Mouse (Mus musculus) thymus, postnatal 14 days (tissue): Measurements from ENCODE around the gene Rhbg.

Source experiments
- DNase-seq: peaks from one replicate; pipeline ENCODE4 v3.0.0; 2021

Rhbg gene

DNA sequence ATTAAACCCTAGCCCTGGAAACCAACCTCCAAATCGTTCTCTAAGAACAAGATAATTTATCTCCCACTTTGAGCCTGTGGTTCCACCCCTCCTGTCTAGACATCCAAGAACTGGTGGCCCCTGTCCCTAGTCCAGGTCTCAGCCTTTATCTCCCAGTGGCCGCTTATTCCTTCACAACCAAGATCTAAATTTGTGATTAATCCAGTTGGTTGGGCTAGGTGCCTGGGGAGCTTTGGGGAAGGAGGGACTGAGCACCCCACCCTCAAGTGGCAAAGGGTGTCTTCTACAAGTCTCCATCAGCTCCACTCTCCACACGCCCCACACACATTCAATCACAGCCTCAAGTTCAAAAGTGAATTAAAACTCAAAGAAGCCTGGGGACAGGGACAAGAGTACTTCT lies 48.0 kb downstream of the Rhbg start:
- DNase-seq = no peak

DNA sequence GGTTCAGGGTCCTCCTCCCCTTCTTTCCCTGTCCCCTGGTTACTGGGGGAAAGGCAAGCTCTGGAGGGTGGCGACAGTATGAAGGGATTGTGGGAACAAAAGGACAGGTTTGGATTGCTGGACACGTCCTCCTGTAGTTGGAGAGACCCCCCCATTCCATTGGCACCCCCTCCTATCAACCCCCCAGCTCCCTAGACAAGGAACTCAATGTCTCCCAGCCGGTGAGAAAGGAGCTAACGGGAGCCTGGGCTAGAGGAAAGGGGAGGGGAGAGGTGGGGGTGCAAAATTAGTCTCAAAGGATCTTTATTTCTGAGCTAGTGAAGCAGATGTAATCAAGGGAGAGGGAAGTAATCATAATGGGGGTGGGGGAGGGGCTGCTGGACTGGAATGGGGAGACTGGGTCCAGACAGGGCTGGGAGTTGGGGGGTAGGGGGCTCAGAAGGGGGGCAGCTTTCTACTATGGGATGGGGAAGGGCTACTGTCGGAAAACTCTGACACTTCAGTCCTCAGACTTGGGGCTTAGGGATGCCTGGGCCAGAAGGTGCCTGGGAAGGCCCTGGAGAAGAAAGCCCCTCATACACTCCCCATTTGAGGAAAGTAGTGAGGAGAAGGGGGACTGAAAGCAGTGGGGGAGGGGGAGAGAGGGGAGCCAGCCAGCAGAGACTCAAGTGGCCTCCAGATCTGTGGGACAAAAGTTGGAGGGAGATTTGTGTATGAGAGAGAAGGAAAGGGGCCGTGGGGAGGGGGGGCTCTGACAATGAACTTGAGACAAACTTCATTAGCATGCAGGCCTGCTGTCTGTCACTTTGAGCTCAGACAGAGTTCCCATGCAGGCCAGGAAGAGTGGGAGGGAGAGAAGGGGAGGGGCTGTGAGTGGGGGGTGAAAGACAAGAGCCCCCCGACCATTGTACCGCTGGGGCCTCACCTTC lies 48.7 kb downstream of the Rhbg start:
- no peak for DNase-seq

DNA sequence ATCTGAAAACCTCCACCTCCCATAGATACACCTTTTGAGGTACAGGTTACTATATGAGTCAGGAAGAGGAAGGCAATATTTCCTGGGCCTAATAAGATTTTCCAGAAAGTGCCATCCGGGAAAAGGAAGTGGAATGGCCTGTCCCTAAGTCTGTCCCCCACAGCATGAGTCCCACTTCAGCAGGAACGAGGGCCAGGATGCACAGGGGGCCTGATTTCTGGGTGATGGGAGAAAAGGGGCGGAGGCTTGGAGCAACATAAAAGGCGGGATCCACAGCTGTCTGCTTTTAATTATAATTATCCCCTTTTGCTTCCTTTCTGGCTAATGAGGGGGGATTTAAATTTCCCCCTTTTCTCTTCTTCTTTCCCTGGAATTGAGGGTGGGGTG lies 49.3 kb downstream of the Rhbg start:
- no peak for DNase-seq

DNA sequence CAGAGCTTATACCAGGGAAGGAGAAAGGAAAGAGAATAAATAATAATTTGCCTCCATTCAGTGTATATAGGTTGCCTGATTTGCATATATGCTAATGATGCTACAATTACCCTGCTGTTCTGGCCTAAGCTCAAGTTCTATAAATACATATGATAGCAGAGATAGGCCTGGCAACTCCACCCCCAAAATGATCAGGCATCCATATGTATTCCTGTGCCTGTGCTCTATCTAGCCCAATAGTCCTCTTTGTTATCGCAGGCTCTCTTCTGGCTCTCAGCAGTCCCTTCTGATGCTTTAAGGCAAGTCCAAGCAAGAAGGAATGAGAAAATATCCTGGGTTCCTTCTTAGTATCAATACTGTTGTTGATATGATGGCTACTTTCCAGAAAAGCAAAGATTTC lies 49.8 kb downstream of the Rhbg start:
- DNase-seq = no peak

DNA sequence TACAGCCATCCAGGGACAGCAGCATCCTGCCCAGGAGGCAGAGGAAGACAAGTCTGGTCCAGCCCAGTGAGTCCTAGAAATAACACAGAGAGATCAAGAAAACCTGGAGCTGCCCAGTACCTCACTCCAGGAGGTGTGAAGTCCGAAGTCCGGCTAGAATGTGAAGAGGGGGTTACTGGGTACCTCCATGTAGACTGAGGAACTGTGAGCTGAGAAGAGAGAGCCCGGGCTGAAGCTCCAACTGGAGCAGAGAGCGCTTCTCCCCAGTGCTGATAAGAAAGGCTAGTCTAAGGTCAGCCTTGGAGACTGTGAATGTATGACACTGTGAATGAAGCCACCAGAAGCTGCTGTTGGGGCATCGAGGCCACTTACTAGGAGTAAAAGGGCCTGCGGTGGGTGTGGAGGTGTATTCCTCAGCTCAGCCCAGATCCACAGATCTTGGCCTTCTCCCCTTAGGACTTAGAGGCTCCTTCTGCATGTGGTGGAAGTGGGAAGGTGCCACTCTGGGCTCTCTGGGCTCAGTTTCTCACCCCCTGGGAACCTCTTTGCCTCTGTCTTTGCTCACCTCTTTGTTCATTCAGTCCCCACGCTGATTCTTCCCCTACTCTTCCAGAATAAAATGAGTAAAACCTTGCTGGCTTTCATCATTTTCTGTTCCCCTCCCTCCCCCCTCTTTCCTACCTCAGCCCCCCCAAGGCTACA lies 50.4 kb downstream of the Rhbg start:
- no peak for DNase-seq

DNA sequence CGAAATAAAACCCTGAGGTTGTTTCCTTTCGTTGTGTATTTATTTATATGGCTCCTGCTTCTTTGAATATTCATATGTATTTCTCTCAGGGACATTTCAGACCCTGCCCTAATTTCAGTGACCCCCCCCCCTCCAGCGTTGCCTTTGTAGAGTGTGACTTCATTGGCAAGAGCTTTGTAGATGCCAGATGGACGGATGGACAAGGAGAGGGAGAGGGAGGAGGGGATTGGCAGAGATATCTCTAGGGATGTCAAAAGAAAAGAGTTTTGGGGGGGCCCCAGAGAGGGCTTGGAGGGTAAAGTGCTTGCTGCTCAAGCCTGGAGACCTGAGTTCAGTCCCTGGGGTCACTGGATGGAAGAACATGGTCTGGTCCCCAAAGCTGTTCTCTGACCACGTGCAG lies 51.1 kb downstream of the Rhbg start:
- no peak for DNase-seq

DNA sequence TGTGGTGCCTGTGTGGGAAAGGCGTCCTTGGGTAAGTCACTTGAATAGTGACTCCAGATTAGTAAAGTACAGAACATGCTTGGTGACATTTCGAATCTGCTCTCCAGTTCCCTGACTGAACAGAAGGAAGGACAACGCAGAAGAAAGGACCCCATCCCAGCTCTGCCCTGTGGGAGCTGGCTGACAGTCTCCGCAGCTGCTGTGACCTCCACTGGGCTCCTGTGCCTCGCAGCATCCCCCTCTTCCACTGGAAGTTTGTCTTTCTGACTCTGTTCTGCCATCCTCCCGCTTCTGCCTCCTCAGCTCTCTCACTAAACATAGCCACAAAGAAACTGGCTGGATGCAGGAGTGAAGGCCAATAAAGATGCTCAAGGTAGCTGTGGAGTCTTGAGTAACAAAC lies 51.5 kb downstream of the Rhbg start:
- DNase-seq = no peak

DNA sequence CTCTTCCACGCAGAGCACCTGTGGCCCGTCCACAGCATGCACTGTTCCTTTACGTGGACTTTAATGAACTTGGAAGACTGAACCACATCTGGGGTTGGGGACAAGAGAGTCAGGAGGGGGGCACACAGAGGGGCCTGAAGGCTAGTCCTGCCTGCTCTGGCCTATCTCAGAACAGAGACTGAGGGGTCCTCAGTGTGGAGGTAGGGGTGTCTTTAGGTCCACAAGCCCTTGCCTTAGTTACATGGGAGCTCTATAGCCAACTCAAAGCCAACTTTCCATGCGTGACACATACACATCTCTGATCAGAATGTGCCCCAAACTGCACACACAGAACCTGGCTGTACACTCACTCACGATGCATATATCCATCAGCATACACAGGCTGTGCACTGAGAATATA lies 52.9 kb downstream of the Rhbg start:
- no peak for DNase-seq

DNA sequence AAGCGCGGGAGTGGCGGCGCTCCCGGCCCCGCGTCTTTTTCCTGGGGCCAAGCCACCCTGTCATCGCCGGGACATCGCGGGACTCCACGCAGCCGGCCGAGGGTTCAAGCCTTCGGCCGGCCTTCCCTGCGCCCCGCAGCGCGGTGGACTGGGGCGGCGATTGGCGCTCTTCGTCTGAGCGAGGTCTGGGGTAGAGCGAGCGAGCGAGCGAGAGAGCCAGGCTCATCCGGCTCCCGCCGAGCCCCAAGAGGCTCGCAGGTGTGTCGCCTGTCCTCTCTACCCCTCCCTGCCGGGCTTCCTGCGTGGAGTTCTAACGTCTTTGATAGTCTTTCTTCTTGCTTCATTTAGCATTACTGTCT lies 53.6 kb downstream of the Rhbg start:
- DNase-seq = peak; percentile 48

DNA sequence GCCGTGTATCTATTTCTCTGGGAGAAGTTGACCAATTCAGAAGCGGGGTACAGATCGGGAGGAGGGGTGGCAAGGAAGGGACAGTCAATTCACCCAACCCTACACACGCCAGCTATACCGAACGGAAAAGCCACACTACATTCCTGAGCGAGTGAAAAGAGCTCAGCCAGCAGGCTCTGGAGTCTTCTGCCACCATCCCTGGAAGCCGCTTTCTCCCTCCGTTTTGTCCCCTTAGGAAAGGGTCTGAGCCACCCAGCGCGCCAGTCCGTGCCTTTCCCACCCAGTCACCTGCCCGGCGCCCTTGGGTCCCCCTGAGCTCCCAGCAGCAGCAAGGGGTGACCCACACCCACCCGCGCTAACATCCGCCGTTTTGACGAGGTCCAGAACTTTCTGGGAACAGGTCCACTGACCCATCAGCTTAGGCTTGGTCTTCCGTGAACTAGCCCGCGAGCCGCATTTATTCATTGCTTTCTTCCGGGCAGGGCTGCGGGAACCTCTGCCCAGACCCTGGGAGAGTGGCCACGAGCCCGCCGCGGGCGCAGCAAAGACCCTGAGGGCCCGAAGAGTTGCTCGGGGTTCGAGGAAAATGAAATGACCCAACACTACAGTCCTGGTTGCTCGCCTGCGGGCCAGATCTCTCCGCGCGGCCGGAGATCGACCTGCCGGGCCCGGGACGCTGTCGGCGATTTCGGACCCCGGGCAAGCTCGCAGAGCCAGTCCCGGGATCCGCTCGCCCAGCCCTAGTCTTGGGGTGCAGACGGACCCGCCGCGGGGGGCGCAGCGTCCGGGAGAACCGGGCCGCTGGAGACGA lies 54.1 kb downstream of the Rhbg start:
- no peak for DNase-seq

DNA sequence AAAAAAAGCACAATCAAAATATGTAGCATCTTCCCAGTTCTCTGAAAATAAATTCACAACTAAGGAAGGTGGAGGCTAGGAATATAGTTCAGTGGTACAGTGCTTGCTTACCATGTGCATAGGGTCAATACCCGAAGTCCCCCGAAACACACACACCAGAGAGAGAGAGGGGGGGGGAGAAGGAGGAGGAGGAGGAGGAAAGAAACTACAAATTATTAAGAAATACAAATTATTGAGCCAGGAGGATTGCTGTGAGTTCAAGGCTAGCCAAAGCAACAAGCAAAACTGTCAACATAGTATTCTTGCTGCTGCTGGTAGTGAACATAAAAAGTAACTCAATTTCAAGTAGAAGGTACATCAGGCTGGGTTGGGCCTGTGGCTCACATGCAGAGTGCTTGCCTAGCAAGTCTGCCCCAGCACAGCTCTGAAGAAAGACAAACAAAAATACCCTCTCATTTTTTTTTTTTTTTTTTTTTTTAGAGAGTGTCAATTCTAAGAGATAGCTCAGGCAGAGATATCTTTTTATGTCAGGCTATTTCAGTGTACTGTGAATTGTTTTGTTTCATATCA lies 54.9 kb downstream of the Rhbg start:
- no peak for DNase-seq

DNA sequence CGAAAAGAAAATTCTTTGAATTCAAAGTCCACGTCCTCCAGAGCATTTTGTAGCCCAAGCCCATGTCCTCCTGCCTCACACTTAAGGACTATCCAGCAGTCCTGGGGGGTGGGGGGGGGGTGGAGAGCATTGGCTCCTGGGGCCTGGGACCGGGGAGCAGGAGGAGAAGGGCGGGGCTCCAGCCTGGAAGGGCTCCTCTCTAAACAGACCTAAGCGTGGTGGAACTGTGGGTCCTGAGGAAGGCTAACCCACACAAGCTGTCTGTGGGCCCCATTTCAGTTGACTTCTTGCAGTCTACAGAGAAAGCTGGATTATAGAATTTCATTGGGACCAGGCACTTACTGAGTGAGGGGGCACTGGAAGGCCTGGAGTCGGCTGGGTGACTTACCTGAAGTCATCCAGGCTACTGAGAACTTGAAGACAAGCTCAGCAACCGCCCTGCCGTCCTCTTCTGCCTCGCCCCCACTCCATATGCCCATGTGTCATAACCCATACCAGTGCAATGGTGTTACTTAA lies 55.9 kb downstream of the Rhbg start:
- no peak for DNase-seq

DNA sequence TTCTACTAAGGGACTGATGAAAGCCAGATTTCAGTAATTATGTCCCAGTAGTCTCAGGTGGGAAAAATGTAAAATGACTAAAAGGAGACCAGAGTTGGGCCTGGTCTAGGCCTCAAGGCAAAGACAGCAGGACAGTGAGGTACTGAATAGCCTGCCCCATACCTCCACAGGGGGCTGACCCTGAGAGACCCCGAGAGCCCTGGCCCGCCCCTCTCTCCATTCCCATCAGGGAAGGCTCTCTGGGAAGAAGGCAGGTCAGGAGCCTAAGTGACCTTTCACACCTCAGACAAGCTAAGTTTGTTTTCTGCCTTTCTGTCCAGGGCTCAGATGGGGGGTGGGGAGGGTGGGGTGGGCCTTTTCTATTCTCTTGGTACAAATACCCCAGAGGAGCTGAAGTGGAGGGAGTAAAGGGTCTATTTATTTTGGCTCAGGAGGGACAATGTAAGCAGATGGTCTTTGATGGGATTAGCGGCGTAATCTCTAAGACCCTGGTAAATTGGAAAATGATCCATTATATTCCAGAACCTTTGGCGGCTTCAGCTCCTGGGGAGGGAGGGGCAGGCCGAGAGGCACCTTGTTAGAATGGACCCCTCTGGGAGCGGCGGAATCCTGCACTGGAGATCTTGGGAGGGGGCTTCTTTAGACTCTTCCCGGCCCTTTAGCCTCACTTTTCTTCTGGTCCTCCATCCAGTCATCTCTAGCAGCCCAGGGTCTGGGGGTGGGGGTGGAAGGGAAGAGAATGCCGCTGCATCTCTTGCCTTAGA lies 56.6 kb downstream of the Rhbg start:
- no peak for DNase-seq
